Mouse (Mus musculus): ENCODE results near the gene Zfand3.

GRCm38 (mm10) chr17:29963730-29964259 lies 40.7 kb upstream of the Zfand3 start:
- TF ChIP-seq CTCF (IDR thresholded peaks at IDR 0.05; ENCODE audit: insufficient read depth, low read length), result no peak
- no peak for TF ChIP-seq POLR2A (IDR thresholded peaks at IDR 0.05; ENCODE audit: borderline replicate concordance, extremely low read depth, low read depth, low read length)
